Mouse (Mus musculus) midbrain, embryonic 16.5 days (tissue): ENCODE measurements around the gene Srrm4. TPM values are rescaled to one million over a fixed set of nuclear protein-coding genes. Genes with fewer than 3 reads are reported as not detected.

Experiments
- ATAC-seq: fragments of 200-750 bp; cut with Nextera tagmentation; 2 replicates; pipeline ENCODE4 v1.8.0; 2017; ENCODE audit warnings: moderate TSS enrichment
- H3K27ac ChIP-seq: fragments of 300-500 bp; sonication (generic); 2 replicates; pipeline ENCODE4 v1.5.1; 2014; ENCODE audit warnings: mild to moderate bottlenecking, low read length, mixed read lengths
- H3K27me3 ChIP-seq: fragments of 300-500 bp; sonication (generic); 2 replicates; pipeline ENCODE4 v1.6.1; 2014; ENCODE audit warnings: low read depth, low read length, mixed read lengths; ENCODE audit not compliant: control insufficient read depth, insufficient read depth
- H3K36me3 ChIP-seq: fragments of 300-500 bp; sonication (generic); 2 replicates; pipeline ENCODE4 v1.6.1; 2014; ENCODE audit warnings: mild to moderate bottlenecking, low read length, moderate library complexity, mixed read lengths; ENCODE audit not compliant: control insufficient read depth, insufficient read depth
- H3K4me1 ChIP-seq: fragments of 300-500 bp; sonication (generic); 2 replicates; pipeline ENCODE4 v1.6.1; 2014; ENCODE audit warnings: mild to moderate bottlenecking, low read length, mixed read lengths; ENCODE audit not compliant: control insufficient read depth, insufficient read depth
- H3K4me2 ChIP-seq: fragments of 300-500 bp; sonication (generic); 2 replicates; pipeline ENCODE4 v1.6.1; 2014; ENCODE audit warnings: mild to moderate bottlenecking, low read length, mixed read lengths
- H3K4me3 ChIP-seq: fragments of 300-500 bp; sonication (generic); 2 replicates; pipeline ENCODE4 v1.5.1; 2014; ENCODE audit warnings: low read depth, mild to moderate bottlenecking, low read length, moderate library complexity, mixed read lengths
- H3K9ac ChIP-seq: fragments of 300-500 bp; sonication (generic); 2 replicates; pipeline ENCODE4 v1.6.1; 2014; ENCODE audit warnings: low read depth, low read length, mixed read lengths
- H3K9me3 ChIP-seq: fragments of 300-500 bp; sonication (generic); replicated peaks from 2 replicates; pipeline ENCODE4 v1.6.1; 2014; ENCODE audit warnings: mild to moderate bottlenecking, low read length, mixed read lengths; ENCODE audit not compliant: control insufficient read depth, poor library complexity, severe bottlenecking
- WGBS: fragments of 180-500 bp; shearing (Covaris S2); extraction: QIAGEN DNeasy Blood & Tissue Kit; methylation state at CpG from one replicate; pipeline ENCODE4 v1.1.7; 2014; 5-methylcytosine and 5-hydroxymethylcytosine counted together
- polyA plus RNA-seq: library from polyadenylated mRNA; unstranded; fragments of >200 nt; fragmentation: Nextera tagmentation; extraction: Ambion mirVana; gene quantifications from 2 replicates; pipeline ENCODE4 v1.2.1, GENCODE M21; 2015

Gene Srrm4
- polyA plus RNA-seq, 1 experiment from 2014 or later = 16.6 TPM

DNA sequence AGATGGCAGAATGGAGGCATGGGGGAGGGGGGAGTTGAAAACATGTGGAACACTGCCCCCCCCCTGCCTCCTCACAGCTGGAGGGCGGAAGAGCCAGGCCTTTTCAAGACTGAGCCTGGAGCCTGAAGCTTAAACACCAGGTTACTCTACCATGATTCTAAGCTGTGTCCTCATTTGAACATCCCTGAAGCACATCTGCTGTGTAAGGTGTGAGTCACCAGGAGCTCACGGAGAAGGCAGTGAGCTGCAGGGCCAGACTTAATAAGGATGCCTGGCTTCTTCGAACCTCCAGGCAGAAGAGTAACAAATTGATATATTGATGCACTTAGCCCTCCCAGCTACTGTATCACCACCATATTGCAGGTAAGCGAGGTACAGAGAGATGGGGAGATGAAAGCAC, 79.5 kb downstream of the Srrm4 start:
- Histone ChIP-seq H3K36me3 (no peaks in the 10 kb centered on the region), H3K4me3 (no peak overlapping the region), H3K9ac (no peak overlapping the region), H3K4me2 (no peak overlapping the region), H3K27ac (peak overlapping the region; percentile 44; the same call in 1 of the 2 replicates), H3K27me3 (no peaks in the 10 kb centered on the region), H3K9me3 (no peaks in the 10 kb centered on the region), H3K4me1 (peaks cover 12% of the 10 kb centered on the region)
- 81% methylated on average over 4 of the region's 4 CpGs for WGBS
- ATAC-seq = no peak

DNA sequence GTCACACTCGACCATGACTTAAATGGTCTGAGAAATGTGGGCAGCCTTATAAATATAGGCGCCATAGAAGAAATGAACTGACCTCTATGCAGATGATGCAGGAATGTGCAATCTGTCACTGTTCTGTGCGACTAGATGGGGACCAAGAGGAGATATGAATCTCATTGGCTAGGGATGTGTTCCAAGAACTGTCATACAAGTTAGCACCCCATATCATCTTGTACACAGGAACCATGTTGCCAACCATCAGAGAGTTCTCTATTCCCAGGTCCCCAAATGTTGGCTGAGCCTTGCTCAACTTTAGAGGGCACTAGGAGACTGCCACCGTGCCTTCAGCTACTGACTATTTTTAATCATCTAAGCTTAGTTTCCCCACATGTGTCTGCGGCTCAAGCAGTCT, 81.4 kb downstream of the Srrm4 start:
- Histone ChIP-seq H3K27me3 (no peaks in the 10 kb centered on the region), H3K27ac (no peak overlapping the region), H3K4me1 (peaks cover 13% of the 10 kb centered on the region), H3K9me3 (no peaks in the 10 kb centered on the region), H3K4me3 (no peak overlapping the region), H3K4me2 (no peak overlapping the region), H3K36me3 (no peaks in the 10 kb centered on the region), H3K9ac (no peak overlapping the region)
- 82% methylated on average over 5 of the region's 5 CpGs for WGBS
- ATAC-seq = no peak

DNA sequence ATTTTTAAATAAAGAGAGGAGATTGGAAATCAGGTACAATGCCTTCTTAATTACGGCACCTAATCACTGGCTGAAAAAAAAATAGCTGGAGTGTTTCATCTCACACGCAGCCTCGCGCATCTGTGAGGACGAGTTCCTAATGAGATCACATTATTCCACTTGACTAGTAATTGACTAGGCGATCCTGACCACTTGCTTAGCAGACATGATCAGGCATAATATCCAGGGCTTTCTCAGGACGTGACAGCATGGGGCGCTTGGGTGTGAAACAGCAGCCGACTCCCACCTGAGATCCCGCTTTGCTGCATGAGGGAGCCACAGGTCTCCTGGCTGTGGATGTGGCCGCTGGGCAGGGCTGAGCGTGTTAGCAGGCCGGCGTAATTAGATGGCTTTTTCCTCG, 90.3 kb downstream of the Srrm4 start:
- Histone ChIP-seq H3K9me3 (no peaks in the 10 kb centered on the region), H3K4me3 (no peak overlapping the region), H3K27ac (peak overlapping the region; percentile 22; the same call in 1 of the 2 replicates), H3K9ac (no peak overlapping the region), H3K36me3 (no peaks in the 10 kb centered on the region), H3K4me2 (peak overlapping the region; percentile 23; the same call in 1 of the 2 replicates), H3K4me1 (peaks cover 19% of the 10 kb centered on the region), H3K27me3 (no peaks in the 10 kb centered on the region)
- 20% methylated on average over 15 of the region's 15 CpGs for WGBS
- ATAC-seq = no peak

- no peaks in the 10 kb centered on the region for H3K9me3 ChIP-seq
- WGBS = 57% methylated on average over 19 of the region's 19 CpGs
- H3K27ac ChIP-seq = peak overlapping the region; percentile 4; the same call in 1 of the 2 replicates
- ATAC-seq = no peak
- no peak overlapping the region for H3K4me3 ChIP-seq
- H3K9ac ChIP-seq = no peak overlapping the region
- no peaks in the 10 kb centered on the region for H3K36me3 ChIP-seq
- H3K4me2 ChIP-seq = no peak overlapping the region
- H3K4me1 ChIP-seq = peaks cover 25% of the 10 kb centered on the region
- no peaks in the 10 kb centered on the region for H3K27me3 ChIP-seq
Measured at GRCm38 (mm10) chr5:116498880-116499640, 92.6 kb downstream of the Srrm4 start.

DNA sequence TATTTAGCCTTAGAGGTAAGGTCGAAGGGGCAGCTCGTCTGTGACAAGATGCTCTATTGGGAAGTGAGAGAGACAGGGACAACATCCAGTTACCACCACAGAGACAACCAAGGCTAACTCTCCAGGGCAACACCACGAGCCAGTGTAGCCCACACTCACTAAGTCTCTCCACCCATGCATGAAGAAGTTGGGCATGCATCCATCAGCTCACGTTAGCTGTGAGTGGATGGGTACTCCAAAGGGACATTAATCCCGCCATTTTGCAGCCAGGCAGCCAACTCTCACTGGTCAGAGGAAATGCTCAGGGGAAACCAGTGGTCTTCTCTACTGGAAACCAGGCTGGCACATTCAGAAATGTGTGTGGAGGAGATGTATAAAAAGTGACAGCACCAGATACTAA, 93.8 kb downstream of the Srrm4 start:
- Histone ChIP-seq H3K9me3 (no peaks in the 10 kb centered on the region), H3K4me2 (no peak overlapping the region), H3K4me3 (no peak overlapping the region), H3K36me3 (no peaks in the 10 kb centered on the region), H3K4me1 (peaks cover 25% of the 10 kb centered on the region), H3K27me3 (no peaks in the 10 kb centered on the region), H3K27ac (no peak overlapping the region), H3K9ac (no peak overlapping the region)
- ATAC-seq = no peak
- 69% methylated on average over 5 of the region's 5 CpGs for WGBS

GRCm38 (mm10) chr5:116497205-116497604, 94.4 kb downstream of the Srrm4 start:
- Histone ChIP-seq H3K9me3 (no peaks in the 10 kb centered on the region), H3K9ac (no peak overlapping the region), H3K4me1 (peaks cover 26% of the 10 kb centered on the region), H3K4me3 (no peak overlapping the region), H3K27ac (no peak overlapping the region), H3K27me3 (no peaks in the 10 kb centered on the region), H3K4me2 (no peak overlapping the region), H3K36me3 (no peaks in the 10 kb centered on the region)
- peak; percentile 10; the same call in 1 of the 2 replicates for ATAC-seq
- WGBS = 40% methylated on average over 7 of the region's 7 CpGs

DNA sequence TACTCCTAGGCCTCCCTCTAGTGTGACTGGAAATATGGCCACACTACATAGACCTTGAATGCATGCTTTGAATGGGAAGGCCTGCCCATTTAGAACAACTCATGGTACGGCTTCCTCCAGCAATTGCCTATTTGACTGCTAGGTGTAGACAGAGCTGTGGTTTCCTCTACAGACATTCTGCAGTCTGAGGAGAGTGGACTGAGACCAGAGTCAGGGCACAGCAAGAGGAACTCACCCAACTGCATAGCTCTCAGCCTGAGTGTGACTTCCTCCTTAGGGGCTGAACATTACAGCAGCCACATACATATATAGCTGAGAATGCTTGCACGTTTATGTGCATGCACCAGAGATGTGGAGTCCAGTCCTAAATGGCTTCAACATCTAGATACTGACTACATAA, 94.9 kb downstream of the Srrm4 start:
- ATAC-seq = no peak
- Histone ChIP-seq H3K9me3 (no peaks in the 10 kb centered on the region), H3K27me3 (no peaks in the 10 kb centered on the region), H3K4me3 (no peak overlapping the region), H3K9ac (no peak overlapping the region), H3K4me1 (peaks cover 28% of the 10 kb centered on the region), H3K36me3 (no peaks in the 10 kb centered on the region), H3K27ac (no peak overlapping the region), H3K4me2 (no peak overlapping the region)
- 91% methylated on average over 2 of the region's 2 CpGs for WGBS

DNA sequence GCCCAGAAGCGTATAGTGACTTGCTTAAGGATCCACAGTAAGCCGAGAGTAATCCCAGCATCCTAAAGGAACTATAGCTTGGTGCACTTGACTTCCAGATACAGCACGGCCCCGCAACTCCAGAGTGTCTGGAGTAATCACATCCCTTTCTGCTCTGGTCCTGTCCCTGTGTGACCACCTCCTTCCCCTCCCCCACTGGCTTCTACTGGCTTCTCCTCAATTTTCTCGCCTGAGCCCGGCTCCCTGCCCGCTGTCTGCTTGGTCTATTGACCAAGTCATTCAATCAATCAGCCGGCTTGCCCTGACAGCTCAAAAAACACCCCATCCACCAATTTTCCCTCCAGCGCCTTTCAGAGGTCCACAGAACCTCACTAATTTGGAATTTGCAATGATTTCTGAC, 96.2 kb downstream of the Srrm4 start:
- Histone ChIP-seq H3K36me3 (no peaks in the 10 kb centered on the region), H3K4me2 (no peak overlapping the region), H3K4me1 (peaks cover 24% of the 10 kb centered on the region), H3K27ac (no peak overlapping the region), H3K4me3 (no peak overlapping the region), H3K27me3 (no peaks in the 10 kb centered on the region), H3K9ac (no peak overlapping the region), H3K9me3 (no peaks in the 10 kb centered on the region)
- WGBS = 78% methylated on average over 9 of the region's 9 CpGs
- no peak for ATAC-seq

DNA sequence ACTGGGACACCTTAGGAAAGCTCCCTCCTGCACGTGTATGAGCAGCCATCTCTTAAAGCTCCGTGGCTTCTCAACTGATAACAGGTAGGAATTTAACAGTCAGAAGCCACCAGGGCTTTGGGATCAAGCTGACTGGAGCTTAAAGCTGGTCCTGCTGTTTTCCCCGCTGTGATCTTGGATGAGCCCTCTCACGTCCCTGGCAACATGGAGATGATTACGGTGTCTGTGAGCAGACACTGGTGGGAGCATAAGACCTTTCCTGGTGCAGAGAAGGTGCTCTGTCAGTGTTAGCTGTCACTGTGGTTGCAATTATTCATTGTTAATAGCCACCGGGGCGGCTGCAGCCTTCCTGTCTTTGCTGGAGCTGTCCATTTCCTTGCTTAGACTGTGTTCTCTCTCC, 97.2 kb downstream of the Srrm4 start:
- Histone ChIP-seq H3K4me1 (peaks cover 19% of the 10 kb centered on the region), H3K4me2 (no peak overlapping the region), H3K4me3 (no peak overlapping the region), H3K27ac (no peak overlapping the region), H3K36me3 (no peaks in the 10 kb centered on the region), H3K27me3 (no peaks in the 10 kb centered on the region), H3K9me3 (no peaks in the 10 kb centered on the region), H3K9ac (no peak overlapping the region)
- 58% methylated on average over 7 of the region's 7 CpGs for WGBS
- ATAC-seq = no peak
